Mouse (Mus musculus) heart, adult 10 weeks (tissue): ENCODE measurements around the gene Rwdd3. TPM values are rescaled to one million over a fixed set of nuclear protein-coding genes. Genes with fewer than 3 reads are reported as not detected.

Source experiments
- polyA plus RNA-seq: library from polyadenylated mRNA; stranded (reverse); fragments of 350-450 nt; fragmentation: Illumina TruSeq; extraction: RNeasy Lipid Tissue Mini Kit (QIAGEN cat#74804); gene quantifications from one replicate; pipeline ENCODE4 v1.2.3, GENCODE M21; 2014; ENCODE audit warnings: low read depth, low replicate concordance

Rwdd3 gene
- polyA plus RNA-seq, result 2.6 TPM

GRCm38 (mm10) chr3:121171243-121171871 lies at the start of gene Rwdd3:
TSS of gene Rwdd3 (minus strand) at chr3:121171695.

Other genes with a start within 250 kb of the Rwdd3 start
- 1.1 TPM for gene Tmem56, start 111.4 kb upstream of the Rwdd3 start, polyA plus RNA-seq
- gene Alg14, start 120.1 kb upstream of the Rwdd3 start, polyA plus RNA-seq, result 13.9 TPM